Mouse (Mus musculus): ENCODE data around the gene Tekt5. TPM values are rescaled to one million over a fixed set of nuclear protein-coding genes. Genes with fewer than 3 reads are reported as not detected.

Gene Tekt5
- polyA plus RNA-seq, 1 experiment from 2014 or later: 1.0 TPM

DNA sequence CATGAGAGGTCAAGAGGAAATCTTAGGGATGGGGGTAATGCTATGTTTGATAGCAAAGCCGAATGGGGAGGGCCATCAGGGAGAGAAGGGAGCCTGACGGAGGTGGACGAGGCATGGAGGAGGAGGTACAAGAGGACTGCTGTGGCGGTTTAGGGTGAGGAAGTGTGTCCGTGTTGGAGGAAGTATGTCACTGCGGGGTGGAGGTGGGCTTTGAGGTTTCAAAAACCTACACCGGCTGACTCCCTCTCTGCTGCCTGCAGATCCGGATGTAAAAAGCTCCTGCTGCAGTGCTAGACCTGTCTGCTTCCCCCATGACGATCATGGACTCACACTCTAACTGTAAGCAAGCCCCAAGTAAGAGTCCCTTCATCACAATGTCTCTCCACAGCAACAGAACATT, 2.7 kb downstream of the Tekt5 start:
- Histone ChIP-seq H3K4me1 (ENCODE audit: control insufficient read depth, insufficient read depth, low read length) (peaks cover 8% of the 10 kb centered on the region; the same call in 1 of the 2 replicates), H3K27me3 (ENCODE audit: control insufficient read depth, insufficient read depth, low read length) (no peaks in the 10 kb centered on the region), H3K4me2 (replicated peaks; ENCODE audit: low read depth, low read length) (no peak overlapping the region), H3K9ac (replicated peaks; ENCODE audit: low read depth, low read length) (no peak overlapping the region), H3K36me3 (ENCODE audit: control insufficient read depth, insufficient read depth, low read length) (no peaks in the 10 kb centered on the region), H3K4me3 (ENCODE audit: low read depth, low read length) (no peak overlapping the region), H3K27ac (ENCODE audit: low read length) (no peak overlapping the region), H3K9me3 (ENCODE audit: control insufficient read depth, low read depth, low read length) (no peaks in the 10 kb centered on the region)
- no peak for ATAC-seq (ENCODE audit: insufficient number of reproducible peaks, insufficient read depth, low FRiP score, low read depth)
- 73% methylated on average over 9 of the region's 9 CpGs for whole genome bisulfite sequencing

DNA sequence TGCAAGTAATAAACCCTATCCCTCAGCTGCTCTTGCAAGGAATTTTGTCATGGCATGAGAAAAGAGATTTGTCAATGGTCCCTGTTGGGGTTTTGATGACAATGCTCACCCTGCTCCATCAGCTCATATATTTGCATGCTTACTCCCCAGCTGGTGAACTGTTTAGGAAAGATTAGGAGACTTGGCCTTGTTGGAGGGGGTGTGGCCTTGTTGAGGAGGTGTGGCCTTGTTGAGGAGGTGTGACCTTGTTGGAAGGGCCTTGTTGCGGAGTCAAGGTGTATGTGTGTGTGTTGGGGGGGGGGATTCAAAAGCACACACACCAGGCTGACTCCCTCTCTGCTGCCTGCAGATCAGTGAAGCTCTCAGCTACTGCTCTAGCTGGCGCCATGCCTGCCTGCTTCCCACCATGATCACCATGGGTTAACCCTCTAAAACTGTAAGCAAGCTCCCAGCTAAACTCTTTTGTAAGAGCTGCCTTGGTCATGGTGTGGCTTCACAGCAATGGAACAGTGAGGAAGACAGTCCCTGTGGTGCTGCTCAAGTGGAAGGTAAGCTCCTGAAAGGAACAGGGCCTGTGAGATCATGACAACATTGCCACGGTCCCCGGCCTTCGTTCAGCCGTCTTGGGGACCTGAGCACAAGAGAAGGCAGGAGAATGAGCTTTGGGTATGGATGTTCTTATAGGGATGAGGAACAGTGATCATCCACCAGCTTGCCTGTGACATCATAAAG, 6.5 kb downstream of the Tekt5 start:
- H3K4me2 ChIP-seq (replicated peaks; ENCODE audit: low read depth, low read length): no peak overlapping the region
- WGBS: 93% methylated on average over 6 of the region's 6 CpGs
- H3K36me3 ChIP-seq (ENCODE audit: control insufficient read depth, insufficient read depth, low read length): no peaks in the 10 kb centered on the region
- H3K27ac ChIP-seq (ENCODE audit: low read length): no peak overlapping the region
- H3K4me1 ChIP-seq (ENCODE audit: control insufficient read depth, insufficient read depth, low read length): peaks cover 5% of the 10 kb centered on the region; the same call in 1 of the 2 replicates
- H3K27me3 ChIP-seq (ENCODE audit: control insufficient read depth, insufficient read depth, low read length): no peaks in the 10 kb centered on the region
- no peak overlapping the region for H3K9ac ChIP-seq (replicated peaks; ENCODE audit: low read depth, low read length)
- no peak for ATAC-seq (ENCODE audit: insufficient number of reproducible peaks, insufficient read depth, low FRiP score, low read depth)
- no peaks in the 10 kb centered on the region for H3K9me3 ChIP-seq (ENCODE audit: control insufficient read depth, low read depth, low read length)
- no peak overlapping the region for H3K4me3 ChIP-seq (ENCODE audit: low read depth, low read length)

DNA sequence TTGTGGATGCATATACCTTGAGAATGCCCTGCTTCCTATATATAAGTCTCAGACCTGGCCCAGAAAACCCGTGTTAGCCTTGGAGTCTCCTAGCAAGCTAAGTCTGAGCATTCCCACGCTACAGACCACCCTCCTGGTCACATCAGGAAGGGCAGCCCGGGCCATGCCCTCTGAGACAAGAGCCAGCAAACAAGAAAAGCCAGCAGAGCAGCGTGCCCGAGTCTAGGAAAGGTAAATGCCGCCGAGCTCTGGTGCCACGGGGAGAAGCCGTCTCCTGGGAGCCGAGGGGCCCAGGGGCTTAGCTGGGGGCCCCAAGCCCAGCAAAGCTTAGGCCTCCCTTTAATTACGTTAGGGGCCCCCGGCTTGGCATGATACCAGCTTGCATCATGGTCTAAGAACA, 10.0 kb downstream of the Tekt5 start:
- H3K27me3 ChIP-seq (ENCODE audit: control insufficient read depth, insufficient read depth, low read length): no peaks in the 10 kb centered on the region
- no peak overlapping the region for H3K27ac ChIP-seq (ENCODE audit: low read length)
- H3K9ac ChIP-seq (replicated peaks; ENCODE audit: low read depth, low read length): no peak overlapping the region
- 72% methylated on average over 12 of the region's 12 CpGs for WGBS
- no peak for ATAC-seq (ENCODE audit: insufficient number of reproducible peaks, insufficient read depth, low FRiP score, low read depth)
- H3K36me3 ChIP-seq (ENCODE audit: control insufficient read depth, insufficient read depth, low read length): no peaks in the 10 kb centered on the region
- no peak overlapping the region for H3K4me2 ChIP-seq (replicated peaks; ENCODE audit: low read depth, low read length)
- no peaks in the 10 kb centered on the region for H3K4me1 ChIP-seq (ENCODE audit: control insufficient read depth, insufficient read depth, low read length)
- no peaks in the 10 kb centered on the region for H3K9me3 ChIP-seq (ENCODE audit: control insufficient read depth, low read depth, low read length)
- H3K4me3 ChIP-seq (ENCODE audit: low read depth, low read length): no peak overlapping the region

GRCm38 (mm10) chr16:10384544-10384943, 10.7 kb downstream of the Tekt5 start:
- Histone ChIP-seq H3K36me3 (ENCODE audit: control insufficient read depth, insufficient read depth, low read length) (no peaks in the 10 kb centered on the region), H3K4me1 (ENCODE audit: control insufficient read depth, insufficient read depth, low read length) (no peaks in the 10 kb centered on the region), H3K4me3 (ENCODE audit: low read depth, low read length) (no peak overlapping the region), H3K27ac (ENCODE audit: low read length) (no peak overlapping the region), H3K27me3 (ENCODE audit: control insufficient read depth, insufficient read depth, low read length) (no peaks in the 10 kb centered on the region), H3K9me3 (ENCODE audit: control insufficient read depth, low read depth, low read length) (no peaks in the 10 kb centered on the region), H3K9ac (replicated peaks; ENCODE audit: low read depth, low read length) (no peak overlapping the region), H3K4me2 (replicated peaks; ENCODE audit: low read depth, low read length) (peak overlapping the region; percentile 8)
- WGBS: 58% methylated on average over 3 of the region's 3 CpGs
- ATAC-seq (ENCODE audit: insufficient number of reproducible peaks, insufficient read depth, low FRiP score, low read depth): no peak

DNA sequence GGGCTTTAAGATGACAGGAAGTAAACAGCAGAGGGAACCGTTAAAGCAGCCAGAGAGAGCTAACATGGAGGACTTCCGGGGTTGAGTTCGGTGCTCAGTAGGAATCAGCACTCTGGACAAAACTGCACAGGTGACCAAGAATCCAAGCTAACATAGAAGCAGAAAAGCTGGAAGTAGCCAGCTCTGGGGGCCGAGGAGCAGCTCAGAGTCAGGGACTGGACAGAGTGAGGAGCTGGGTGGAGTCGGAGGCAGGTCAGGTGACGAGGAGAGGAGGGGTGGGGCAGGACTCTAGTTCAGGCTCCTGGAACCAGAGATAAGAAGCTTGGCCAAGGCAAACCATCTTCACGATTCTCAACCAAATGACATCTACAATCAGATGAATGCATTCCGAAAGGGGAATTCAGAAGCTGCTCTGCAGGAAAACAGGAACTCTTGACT, 11.2 kb downstream of the Tekt5 start:
- H3K4me1 ChIP-seq (ENCODE audit: control insufficient read depth, insufficient read depth, low read length): no peaks in the 10 kb centered on the region
- ATAC-seq (ENCODE audit: insufficient number of reproducible peaks, insufficient read depth, low FRiP score, low read depth): peak; percentile 71; the same call in 1 of the 2 replicates
- 19% methylated on average over 8 of the region's 8 CpGs for WGBS

DNA sequence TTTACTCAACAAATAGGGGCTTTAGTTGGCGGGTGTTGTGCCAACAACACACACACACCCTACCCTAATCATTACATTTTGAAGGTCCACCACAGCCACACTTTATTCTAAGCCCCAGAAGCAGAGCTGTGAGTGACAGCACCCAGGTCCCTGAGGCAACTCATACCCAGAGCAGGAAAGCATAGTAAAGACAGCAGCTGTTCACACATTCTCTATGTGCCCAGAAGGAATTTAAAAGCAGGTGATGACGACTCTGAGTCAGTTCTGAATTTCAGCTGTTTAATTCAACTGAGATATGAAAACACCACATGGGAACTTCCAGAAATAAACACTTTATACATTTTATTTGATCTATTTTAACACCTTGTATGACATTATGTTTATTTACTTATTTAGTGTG, 15.8 kb downstream of the Tekt5 start:
- H3K4me1 ChIP-seq (ENCODE audit: control insufficient read depth, insufficient read depth, low read length): no peaks in the 10 kb centered on the region
- no peak overlapping the region for H3K4me3 ChIP-seq (ENCODE audit: low read depth, low read length)
- no peak for ATAC-seq (ENCODE audit: insufficient number of reproducible peaks, insufficient read depth, low FRiP score, low read depth)
- no peak overlapping the region for H3K27ac ChIP-seq (ENCODE audit: low read length)
- no peaks in the 10 kb centered on the region for H3K9me3 ChIP-seq (ENCODE audit: control insufficient read depth, low read depth, low read length)
- H3K9ac ChIP-seq (replicated peaks; ENCODE audit: low read depth, low read length): no peak overlapping the region
- H3K27me3 ChIP-seq (ENCODE audit: control insufficient read depth, insufficient read depth, low read length): no peaks in the 10 kb centered on the region
- WGBS: 51% methylated on average over 2 of the region's 2 CpGs
- no peaks in the 10 kb centered on the region for H3K36me3 ChIP-seq (ENCODE audit: control insufficient read depth, insufficient read depth, low read length)
- H3K4me2 ChIP-seq (replicated peaks; ENCODE audit: low read depth, low read length): no peak overlapping the region

More for the DNA sequence above, 11.2 kb downstream of the Tekt5 start:
- H3K9ac ChIP-seq (replicated peaks; ENCODE audit: low read depth, low read length): no peak overlapping the region
- H3K4me3 ChIP-seq (ENCODE audit: low read depth, low read length): 0 out of 2 replicates have a peak overlapping the region, but pooled peaks have one; percentile 4
- peak overlapping the region; percentile 8 for H3K4me2 ChIP-seq (replicated peaks; ENCODE audit: low read depth, low read length)
- H3K27ac ChIP-seq (ENCODE audit: low read length): no peak overlapping the region
- no peaks in the 10 kb centered on the region for H3K27me3 ChIP-seq (ENCODE audit: control insufficient read depth, insufficient read depth, low read length)
- no peaks in the 10 kb centered on the region for H3K36me3 ChIP-seq (ENCODE audit: control insufficient read depth, insufficient read depth, low read length)
- no peaks in the 10 kb centered on the region for H3K9me3 ChIP-seq (ENCODE audit: control insufficient read depth, low read depth, low read length)

DNA sequence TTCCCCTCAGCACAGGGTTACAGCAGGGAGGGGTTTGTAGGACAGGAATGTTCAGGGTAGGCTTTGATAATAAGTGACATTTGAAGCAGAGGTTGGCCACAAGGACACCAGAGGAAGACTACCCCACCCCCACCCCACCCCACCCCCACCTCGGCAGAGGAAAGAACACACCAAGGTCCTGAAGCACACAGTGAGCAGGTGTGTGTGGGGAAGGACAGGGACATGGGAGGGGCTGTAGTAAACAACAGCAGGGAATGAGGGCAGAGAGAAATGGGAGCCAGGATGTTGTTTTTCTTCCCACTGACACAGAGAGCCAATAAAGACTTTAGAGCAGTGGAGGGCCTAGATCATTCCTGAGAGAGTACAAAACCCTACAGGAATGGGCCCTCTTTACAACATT, 18.0 kb downstream of the Tekt5 start:
- Histone ChIP-seq H3K27me3 (ENCODE audit: control insufficient read depth, insufficient read depth, low read length) (no peaks in the 10 kb centered on the region), H3K27ac (ENCODE audit: low read length) (no peak overlapping the region)
- 38% methylated on average over 1 of the region's 1 CpGs for WGBS

DNA sequence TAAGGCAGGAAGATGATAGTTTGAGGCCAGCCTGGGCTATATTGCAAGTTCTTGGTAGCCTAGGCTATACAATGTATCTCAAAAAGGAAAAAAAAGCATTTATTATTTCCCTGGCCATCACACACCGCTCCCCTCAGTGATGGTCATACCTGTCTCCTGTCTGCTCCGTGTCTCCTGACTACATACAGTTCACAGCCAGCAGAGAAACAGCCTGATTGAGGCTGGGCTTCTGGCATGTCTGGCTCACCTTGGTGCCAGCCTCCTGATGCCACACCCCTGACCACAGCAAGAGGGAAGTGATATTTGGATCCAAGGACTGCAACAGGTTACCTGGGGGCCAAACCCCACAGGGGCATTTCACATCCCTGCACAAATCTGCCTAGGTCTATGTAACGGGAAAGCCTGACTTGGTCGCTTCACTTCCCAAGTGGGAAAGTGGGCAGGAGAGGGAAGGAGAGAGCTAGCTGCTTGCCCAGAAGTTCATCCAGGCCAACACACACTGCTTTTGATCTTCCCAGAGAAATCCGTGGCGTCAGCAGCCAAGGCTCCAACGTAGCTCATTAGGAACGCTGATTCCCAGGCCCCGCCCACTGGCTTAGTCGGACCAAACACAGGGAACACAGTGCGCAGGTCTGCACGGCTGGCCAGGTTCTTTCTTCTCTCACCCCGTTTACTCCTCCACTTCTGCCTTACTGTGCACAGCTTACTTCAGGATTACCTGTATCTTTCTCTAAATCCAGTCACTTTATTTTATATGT, 20.9 kb downstream of the Tekt5 start:
- no peaks in the 10 kb centered on the region for H3K9me3 ChIP-seq (ENCODE audit: control insufficient read depth, low read depth, low read length)
- no peak overlapping the region for H3K4me3 ChIP-seq (ENCODE audit: low read depth, low read length)
- no peaks in the 10 kb centered on the region for H3K27me3 ChIP-seq (ENCODE audit: control insufficient read depth, insufficient read depth, low read length)
- no peak overlapping the region for H3K9ac ChIP-seq (replicated peaks; ENCODE audit: low read depth, low read length)
- peak overlapping the region; percentile 39; the same call in 1 of the 2 replicates for H3K27ac ChIP-seq (ENCODE audit: low read length)
- peak; percentile 80 for ATAC-seq (ENCODE audit: insufficient number of reproducible peaks, insufficient read depth, low FRiP score, low read depth)
- 20% methylated on average over 13 of the region's 13 CpGs for WGBS
- no peaks in the 10 kb centered on the region for H3K36me3 ChIP-seq (ENCODE audit: control insufficient read depth, insufficient read depth, low read length)
- peak overlapping the region; percentile 27 for H3K4me2 ChIP-seq (replicated peaks; ENCODE audit: low read depth, low read length)
- H3K4me1 ChIP-seq (ENCODE audit: control insufficient read depth, insufficient read depth, low read length): peaks cover 24% of the 10 kb centered on the region; the same call in 1 of the 2 replicates

More for the DNA sequence above, 18.0 kb downstream of the Tekt5 start:
- Histone ChIP-seq H3K4me2 (replicated peaks; ENCODE audit: low read depth, low read length) (no peak overlapping the region), H3K4me3 (ENCODE audit: low read depth, low read length) (no peak overlapping the region), H3K36me3 (ENCODE audit: control insufficient read depth, insufficient read depth, low read length) (no peaks in the 10 kb centered on the region), H3K4me1 (ENCODE audit: control insufficient read depth, insufficient read depth, low read length) (0 out of 2 replicates have a peak, but pooled peaks cover 7% of the 10 kb centered on the region), H3K9ac (replicated peaks; ENCODE audit: low read depth, low read length) (no peak overlapping the region), H3K9me3 (ENCODE audit: control insufficient read depth, low read depth, low read length) (no peaks in the 10 kb centered on the region)
- ATAC-seq (ENCODE audit: insufficient number of reproducible peaks, insufficient read depth, low FRiP score, low read depth): no peak
